Mouse (Mus musculus) megakaryocyte-erythroid progenitor cell, adult 5-6 weeks (primary cell): ENCODE results near the gene Klhl8. TPM values are rescaled to one million over a fixed set of nuclear protein-coding genes. Genes with fewer than 3 reads are reported as not detected.

Experiments used
- ATAC-seq: replicated peaks from 2 replicates; pipeline ENCODE4 v1.8.0; 2016; ENCODE audit warnings: mild to moderate bottlenecking, inconsistent platforms; ENCODE audit not compliant: severe bottlenecking, poor library complexity, low FRiP score, low TSS enrichment
- total RNA-seq, 2 experiments: library from RNA; stranded (forward) in 1 of 2; stranded (reverse) in 1 of 2; fragments of 200-1000, 215-1000 nt in 1 of 2; fragments of >200 nt in 1 of 2; fragmentation: Nextera tagmentation in 1 of 2; gene quantifications; 2 replicates each; pipeline ENCODE4 v1.2.3; 2014 to 2017

Klhl8 gene
- total RNA-seq, 2 experiments from 2014 or later = 2.2 to 8.5 TPM

DNA sequence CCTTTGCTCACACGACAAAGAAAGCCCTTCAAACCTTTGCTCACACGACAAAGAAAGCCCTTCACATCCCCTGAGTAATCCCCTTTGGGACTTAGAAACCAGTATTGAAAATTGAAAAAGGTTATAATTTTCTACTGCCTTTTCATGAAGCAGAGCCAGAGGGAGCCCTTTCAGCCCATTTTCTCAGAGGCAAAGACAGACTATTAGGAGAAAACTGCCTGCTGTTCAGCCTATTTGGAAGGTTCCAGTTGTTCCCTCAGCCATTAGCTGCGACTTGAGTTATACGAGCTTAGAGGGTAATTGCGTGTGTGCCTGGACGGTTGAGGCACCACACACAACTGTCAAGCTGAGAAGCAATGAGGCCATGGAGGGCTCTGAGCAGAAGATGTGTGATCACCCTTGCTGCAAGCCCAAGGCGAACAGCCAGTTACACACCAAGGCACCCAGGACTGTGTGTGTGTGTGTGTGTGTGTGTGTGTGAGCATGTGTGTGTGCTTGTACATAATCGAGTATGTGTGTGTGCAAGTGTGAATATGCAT, 6.4 kb upstream of the Klhl8 start:
- ATAC-seq = no peak

DNA sequence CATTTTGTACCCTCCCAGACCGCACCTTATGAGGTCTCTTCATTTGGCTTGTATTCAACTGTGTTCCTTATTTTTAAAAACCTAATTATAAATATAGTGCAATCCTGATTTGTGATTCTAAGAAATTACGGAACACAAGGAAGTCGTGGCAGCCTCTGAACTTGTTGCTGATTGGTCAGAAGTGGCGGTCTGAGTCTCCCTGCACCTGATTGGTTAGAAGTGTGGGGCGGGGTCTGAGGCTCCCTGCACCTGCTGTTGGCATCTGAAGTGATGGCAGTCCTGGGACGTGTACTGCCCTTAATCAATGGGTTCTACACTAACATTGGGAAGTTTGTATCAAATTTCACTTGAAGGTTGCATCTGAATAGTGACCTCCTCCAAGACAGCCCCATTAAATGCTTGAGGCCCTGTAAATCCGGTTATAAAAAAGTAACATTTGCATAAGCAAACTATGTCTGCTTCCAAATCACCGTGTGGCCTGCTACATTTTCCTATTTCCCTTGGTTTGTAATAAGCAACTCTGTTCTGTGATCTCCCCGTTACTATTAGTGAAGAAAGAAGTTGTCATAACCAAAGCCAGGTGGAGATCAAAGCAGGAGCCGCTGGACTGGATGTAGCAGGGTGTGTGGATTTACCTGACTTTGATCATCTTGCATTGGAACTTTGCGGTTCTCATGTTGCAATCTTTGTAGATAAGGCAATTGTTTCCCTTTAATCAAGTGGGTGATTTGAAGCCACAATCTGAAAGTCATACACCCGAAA, 5.7 kb upstream of the Klhl8 start:
- no peak for ATAC-seq

DNA sequence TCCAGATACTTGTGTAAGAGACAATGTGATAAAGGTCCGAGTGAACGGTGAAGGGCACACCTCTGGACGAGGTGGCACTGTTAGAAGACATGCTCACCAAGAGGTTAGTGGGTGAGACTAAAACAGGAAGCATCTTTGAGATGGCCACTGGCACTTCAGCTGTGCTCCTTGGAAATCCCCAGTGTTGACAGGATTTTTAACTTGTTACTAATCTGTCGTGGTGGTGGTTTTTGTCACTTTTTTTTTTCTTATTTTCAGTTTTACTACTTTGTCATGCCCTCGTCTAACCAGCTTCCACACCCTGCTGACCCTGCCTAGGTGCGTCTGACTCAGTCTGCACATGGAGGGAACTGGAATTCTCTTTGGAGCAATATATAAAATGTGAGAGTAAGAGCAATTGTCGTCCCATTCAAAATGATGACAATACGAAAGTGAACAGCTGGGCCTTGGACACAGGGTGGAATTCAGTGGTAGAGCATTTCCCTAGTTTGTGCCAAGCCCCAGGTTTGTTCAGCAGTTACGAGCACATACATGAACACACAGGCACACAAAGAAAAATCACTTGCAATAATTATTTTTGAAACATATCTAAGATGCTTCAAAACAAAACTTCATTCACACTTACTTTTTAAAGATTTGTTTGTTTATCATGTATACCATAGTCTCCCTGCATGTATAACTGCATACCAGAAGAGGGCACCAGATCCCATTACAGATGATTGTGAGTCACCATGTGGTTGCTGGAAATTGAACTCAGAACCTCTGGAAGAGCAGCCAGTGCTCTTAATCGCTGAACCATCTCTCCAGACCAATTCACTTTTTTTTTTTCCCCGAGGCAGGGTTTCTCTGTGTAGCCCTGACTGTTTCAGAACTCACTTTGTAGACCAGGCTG, 3.5 kb upstream of the Klhl8 start:
- no peak for ATAC-seq

DNA sequence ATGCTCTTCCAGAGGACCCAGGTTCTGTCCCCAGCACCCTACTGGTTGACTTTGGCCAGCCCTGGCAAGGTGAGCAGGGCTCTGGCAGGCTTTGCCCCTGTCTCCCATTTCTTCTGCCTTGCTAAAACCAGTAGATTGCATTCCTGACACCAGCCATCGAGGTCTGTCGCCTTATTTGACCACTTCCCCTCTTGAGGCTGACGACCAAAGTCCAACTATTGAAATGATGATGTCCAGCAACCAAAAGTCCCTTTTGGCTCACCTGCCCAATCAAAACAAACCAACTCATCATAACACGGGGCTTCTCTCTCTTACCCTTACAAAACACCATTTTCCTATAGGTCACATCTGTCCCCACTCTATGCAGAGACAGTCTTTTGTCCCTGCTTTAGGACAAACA, 2.1 kb upstream of the Klhl8 start:
- no peak for ATAC-seq

DNA sequence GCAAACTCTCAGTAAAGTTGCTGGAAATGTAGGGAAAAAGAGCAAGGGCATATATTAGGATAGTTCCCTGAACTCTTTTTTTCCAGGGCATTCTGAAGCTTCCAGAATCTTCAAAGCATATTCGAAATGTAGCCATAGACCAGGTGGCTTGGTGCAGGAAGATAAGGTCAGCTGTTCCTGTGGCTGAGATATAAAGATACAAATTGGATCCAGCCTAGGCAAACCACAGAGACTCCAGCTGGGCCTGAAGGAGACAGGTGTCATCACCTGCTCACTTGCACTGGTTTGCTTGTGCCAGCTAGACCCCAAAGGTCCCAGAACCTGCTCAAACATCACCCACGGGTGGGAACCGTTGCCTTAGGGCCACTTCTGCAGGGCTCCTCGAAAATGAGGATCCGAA, 496 bp upstream of the Klhl8 start:
- peak; percentile 53 for ATAC-seq

DNA sequence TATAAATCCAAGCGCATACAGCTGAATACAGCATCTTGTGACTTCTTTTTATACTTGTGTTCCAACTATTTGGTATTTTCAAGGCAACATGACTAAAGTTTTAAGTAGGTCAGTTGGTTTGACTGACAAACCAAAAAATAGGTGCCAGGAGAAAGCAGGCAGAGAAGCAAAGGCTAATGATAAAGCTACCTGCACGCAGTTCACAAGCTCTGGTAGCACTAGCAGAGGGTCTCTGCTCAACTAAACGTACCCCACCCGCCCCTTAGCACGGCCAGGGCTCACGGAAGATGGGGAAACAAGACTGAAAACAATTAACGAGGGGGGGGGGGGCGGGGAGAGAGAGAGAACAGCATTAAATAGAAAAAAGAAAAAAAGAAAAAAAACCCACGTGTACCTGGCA, 903 bp downstream of the Klhl8 start:
- no peak for ATAC-seq

DNA sequence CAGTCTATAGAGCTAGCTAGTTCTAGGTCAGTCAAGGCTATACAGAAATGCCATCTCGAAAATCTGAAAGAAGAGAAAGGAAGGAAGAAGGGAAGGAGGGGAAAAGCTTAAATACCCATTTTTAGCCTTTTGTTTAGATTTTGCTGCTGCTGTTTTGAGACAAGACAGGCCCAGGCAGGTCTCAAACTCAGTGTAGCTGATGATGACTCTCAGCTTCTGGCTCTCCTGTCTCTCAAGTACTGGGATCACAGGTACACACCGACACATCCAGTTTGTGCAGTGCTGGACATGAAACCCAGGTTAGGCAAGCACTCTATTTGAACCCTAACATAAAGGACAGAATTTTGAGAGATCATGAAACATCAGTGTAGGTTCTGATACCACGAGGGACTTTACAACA, 1.6 kb downstream of the Klhl8 start:
- no peak for ATAC-seq

DNA sequence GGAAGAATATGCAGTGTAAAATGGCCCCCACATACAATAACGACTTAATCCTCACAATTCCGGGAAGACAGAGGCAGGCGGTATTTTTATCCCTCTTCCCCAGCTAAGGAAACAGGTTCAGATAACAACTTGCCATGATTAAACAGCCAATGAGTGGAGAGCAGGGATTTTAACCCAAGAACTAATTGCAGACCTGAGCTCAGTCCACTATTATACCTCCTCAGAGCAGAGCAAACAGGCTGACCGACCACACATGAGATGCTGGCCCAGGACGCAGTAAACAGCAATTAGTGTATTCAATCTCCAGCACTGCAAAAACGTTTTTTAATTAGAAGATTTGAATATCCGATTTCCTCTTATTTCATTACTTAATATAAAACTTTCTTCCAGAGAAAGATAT, 2.2 kb downstream of the Klhl8 start:
- ATAC-seq = no peak

DNA sequence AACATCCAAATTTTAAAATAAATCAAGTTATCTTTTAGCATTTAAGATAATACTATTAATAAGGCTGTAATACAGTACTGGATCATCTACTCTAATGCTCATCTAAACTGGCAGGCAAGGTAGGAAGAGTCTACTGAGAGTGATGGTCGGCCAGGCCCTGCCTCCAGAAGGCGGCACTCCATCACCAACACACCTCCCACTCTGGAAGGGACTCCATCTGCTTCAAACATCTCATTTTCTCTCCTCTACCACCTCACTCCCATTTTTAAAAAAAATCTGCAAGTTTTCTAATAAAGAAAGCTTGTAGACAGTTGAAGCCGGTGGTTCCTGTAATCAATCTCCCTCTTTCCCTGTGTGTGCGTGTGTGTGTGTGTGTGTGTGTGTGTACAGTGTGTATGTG, 3.2 kb downstream of the Klhl8 start:
- ATAC-seq = no peak

DNA sequence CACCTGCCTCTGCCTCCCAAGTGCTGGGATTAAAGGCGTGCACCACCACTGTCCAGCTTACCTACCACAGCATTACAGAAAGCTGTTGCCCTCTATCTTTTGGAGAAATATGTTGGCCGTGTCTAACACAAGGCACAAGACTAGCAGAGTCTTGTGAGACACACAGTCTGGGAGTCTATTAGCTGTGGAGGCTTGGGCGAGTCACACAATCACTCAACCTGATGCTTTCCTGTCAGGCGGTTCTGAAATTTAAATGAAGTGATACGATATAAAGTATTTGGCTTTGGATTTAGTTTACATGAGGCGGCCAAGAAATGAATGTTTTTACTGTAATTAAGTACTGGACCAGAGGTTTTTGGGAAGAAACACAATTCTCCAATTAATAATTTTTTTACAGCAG, 4.9 kb downstream of the Klhl8 start:
- ATAC-seq = no peak

DNA sequence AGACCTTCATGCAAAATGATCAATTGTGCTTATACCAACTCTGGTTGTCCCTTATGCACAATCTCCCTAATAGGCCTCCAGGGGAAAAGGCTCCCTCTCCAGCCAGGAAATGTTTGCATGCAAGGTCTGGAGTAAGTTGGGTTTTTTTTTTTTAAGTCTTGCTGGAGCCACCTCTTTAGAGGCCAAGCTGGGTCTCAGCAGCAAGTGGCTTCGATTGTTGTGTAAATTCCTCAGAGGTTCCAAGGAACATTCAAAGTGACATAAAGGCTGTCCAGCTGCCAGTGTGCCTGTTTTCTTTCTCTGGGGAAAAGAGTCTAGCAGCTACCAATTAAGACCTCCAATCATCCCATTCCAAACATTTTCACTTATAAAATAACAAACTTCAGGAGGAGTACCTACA, 12.7 kb downstream of the Klhl8 start:
- no peak for ATAC-seq

DNA sequence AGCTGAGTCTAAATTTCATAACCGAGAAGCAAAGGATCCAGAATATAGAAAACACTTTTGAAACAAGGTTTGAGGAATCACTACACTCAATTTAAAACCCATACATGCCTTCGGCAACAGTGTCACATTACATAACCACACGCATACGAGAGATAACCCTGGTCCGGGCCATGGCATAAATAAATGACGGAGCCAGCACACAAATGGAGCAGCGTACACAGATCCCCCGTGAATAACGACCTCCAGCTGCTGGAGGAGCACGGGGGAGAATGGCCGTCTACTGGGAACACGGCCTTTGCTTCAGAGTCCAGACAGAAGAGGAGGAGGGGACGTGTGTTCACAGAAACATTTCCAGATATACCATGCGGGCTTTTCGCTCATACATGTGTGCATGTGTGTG, 21.3 kb downstream of the Klhl8 start:
- ATAC-seq = no peak

DNA sequence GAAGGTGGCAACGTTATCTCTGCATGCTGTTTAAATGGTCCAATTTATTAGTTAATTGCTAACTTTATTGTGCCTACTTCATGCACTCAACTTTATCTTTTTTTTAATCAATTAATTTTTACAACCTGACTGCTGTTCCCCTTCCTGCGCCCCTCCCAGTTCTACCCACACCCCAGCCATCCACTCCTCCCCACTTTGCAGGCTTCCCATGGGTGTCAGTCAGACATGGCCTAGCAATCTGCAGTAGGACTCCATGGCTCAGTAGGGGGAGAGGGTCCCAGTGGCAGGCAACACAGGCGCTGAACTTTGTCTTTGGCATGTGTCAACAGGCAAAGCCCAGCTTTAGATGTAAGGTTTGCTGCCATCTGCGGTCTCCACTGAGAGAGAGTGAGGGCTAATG, 47.3 kb downstream of the Klhl8 start:
- ATAC-seq = no peak

DNA sequence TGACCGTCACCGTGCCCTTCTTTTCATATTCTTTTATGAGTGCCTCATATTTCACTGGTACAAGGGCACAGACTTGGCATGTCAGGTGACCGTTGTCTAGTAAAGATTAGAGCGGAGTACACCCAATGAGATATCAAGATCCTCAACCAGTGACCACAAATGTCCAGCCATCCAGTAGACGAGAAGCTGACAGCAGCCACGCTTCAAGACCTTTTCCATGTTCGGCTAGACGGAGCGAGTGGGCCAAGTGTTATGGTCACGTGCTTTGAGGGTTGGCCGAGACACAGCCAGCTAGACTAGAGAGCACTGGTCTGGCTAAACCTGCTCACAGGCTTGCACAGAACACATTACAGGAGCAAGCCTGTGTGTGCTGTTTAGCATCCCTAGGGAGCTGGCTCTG, 50.4 kb downstream of the Klhl8 start:
- no peak for ATAC-seq

DNA sequence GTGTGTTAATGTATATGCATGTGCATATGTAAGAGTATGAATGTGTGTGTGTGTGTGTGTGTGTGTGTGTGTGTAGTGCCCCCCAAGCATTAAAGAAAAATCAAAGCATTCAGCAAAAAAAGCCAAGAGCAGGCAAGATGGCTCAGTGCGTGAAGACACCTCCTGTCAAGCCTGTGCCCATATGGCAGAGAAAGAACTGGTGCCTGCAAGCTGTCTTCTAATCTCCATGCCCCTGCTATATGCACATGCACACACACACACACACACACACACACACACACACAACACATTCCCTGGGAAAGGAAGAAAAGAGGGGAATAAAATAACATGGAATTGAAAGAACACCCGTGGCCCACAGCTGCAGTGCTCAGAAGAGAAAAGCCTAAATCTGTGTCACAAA, 53.9 kb downstream of the Klhl8 start:
- ATAC-seq = no peak

DNA sequence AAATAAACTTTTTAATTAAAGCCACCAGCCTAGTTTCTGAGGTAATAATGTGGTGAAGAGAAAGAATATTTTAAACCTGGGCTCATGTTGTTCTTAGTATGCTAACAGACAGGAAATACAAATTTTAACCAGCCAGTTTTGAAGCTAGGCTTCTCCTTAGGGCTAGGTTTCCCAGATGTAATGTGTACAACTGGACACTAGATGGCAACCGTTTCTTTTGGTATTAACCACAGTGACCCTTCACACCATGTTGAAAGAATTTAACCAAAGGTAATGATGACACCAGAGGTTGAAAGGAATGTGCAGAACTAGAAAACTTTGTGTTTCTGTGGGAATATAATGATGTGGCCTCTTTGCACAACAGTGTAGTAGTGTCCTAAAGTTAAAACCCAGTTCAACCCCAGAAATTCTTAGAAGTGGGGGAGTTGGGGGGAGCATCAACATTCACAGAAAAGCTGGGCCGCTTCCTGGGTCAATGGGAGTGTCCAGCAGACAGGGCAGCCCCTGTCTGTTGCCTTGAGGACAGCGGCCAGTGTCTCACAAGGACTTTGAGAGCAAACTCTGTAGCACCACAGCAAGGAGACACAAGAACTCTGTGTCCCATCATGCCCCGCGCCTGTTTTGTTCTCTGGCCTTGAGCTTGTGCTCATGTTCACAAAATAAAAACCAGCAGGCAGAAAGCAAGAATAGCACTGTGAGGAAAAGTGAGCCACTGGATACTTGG, 54.6 kb downstream of the Klhl8 start:
- peak; percentile 71 for ATAC-seq

DNA sequence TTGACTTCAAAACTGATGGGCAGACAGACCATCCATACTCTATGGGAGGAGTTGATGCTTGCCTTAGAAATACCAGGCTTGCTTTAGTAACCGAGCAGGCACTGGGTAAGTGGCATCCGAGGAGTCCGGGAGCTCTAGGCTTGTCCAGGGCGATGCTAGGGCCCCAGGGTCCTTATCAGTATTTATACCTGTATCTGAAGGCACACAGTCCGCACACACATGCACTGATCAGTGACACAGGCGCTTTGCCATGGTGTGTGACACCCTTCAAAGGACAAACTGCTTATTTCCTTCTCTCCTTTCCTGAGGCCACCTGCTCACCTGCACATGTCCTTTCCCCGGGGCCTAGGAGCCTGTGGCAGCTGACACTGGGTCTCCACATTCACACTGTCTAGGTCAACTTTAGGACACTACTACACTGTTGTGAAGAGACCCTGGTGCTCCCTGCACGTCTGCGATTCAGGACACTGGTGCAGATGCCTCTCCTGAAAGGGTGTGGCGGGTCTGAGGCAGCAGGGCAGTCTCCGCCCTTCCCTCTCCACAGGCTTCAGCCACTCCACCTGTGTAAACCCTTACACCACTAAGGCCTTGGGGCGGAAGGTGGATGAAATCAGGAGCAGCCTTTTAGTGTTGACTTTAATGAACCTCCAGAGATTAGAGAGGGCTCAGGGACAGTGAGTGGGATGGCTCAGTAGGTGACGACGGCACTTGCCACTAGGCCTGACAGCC, 55.4 kb downstream of the Klhl8 start:
- ATAC-seq = peak; percentile 29; the same call in 1 of the 2 replicates

DNA sequence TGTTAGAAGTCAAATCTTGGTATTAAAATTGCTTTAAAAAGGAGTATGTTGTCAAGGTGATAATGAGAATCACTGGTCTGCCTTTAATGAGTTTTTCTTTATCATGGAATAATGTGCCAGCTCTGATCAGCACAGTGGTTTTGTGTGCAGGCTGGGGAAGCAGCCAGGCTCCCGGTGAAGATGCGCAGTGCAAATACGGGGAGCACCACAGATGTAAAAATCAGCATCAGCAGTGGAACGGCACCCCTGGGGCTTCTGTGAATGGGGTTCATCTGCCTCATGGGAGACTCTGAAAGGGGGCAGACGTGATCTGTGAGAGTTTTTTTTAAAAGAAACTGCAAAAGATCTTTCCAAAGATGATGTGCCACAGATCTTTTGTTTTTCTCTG, 56.3 kb downstream of the Klhl8 start:
- no peak for ATAC-seq

DNA sequence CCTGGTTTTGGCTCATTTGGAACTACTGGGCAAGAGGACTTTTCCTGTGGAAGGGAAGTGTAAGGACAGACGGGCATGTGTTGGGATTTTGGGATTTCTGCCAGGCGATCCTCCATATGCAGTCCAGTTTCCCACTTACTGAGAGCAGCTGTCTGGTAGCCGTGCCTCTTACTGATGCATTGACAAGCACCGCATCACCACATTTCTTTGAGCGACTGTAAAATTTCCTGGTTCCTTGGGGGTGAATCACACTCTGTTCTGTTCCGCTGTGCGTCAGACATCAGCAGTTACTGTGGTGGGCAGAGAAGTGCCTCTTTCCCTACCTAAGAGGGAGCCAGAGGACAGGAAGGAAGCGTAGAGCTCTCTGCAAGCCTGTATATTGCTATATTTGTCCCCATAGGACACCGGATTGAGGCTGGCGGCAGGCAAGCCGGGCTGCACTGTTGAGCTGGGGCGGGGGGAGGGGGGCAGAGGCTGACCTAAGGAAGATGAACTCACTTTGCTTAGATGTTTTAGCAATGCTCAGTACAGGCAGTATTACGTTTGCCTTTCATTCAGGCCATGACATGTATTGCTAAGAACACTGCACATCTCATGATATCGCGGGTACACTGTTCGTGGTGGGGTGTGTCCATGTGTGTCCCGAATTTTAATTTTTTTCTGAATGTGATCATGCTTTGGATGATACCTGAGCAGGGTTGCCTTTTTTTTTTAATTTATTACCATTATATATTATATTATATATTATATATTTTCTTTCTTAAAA, 56.8 kb downstream of the Klhl8 start:
- ATAC-seq = no peak
